Mouse (Mus musculus) lung, embryonic 14.5 days (tissue): ENCODE measurements at regions not wholly inside any gene's neighbourhood (a gene's known extent, or its start where the extent isn't known, plus 50 kb on each side); places are given as distances from the start of the nearest gene placed in this dataset.

Experiments
- ATAC-seq: fragments of 200-750 bp; cut with Nextera tagmentation; 2 replicates; pipeline ENCODE4 v1.8.0; 2017; ENCODE audit warnings: mild to moderate bottlenecking, moderate TSS enrichment, moderate library complexity; ENCODE audit not compliant: insufficient read depth
- DNase-seq: peaks from one replicate; pipeline ENCODE4 v3.0.0-alpha.2; 2015
- H3K27ac ChIP-seq: fragments of 300-500 bp; sonication (generic); 2 replicates; pipeline ENCODE4 v1.5.1; 2014; ENCODE audit warnings: low read depth, mild to moderate bottlenecking, moderate library complexity
- H3K27me3 ChIP-seq: fragments of 300-500 bp; sonication (generic); 2 replicates; pipeline ENCODE4 v1.6.1; 2014; ENCODE audit warnings: low read length, control low read depth; ENCODE audit not compliant: insufficient read depth
- H3K36me3 ChIP-seq: fragments of 300-500 bp; sonication (generic); 2 replicates; pipeline ENCODE4 v1.6.1; 2014; ENCODE audit warnings: control low read depth; ENCODE audit not compliant: insufficient read depth
- H3K4me1 ChIP-seq: fragments of 300-500 bp; sonication (generic); 2 replicates; pipeline ENCODE4 v1.6.1; 2014; ENCODE audit warnings: antibody characterized with exemption, control low read depth; ENCODE audit not compliant: insufficient read depth
- H3K4me2 ChIP-seq: fragments of 300-500 bp; sonication (generic); 2 replicates; pipeline ENCODE4 v1.6.1; 2014; ENCODE audit warnings: mild to moderate bottlenecking
- H3K4me3 ChIP-seq: fragments of 300-500 bp; sonication (generic); 2 replicates; pipeline ENCODE4 v1.5.1; 2014; ENCODE audit warnings: low read depth, low read length
- H3K9ac ChIP-seq: fragments of 300-500 bp; sonication (generic); 2 replicates; pipeline ENCODE4 v1.6.1; 2014
- H3K9me3 ChIP-seq: fragments of 300-500 bp; sonication (generic); 2 replicates; pipeline ENCODE4 v1.6.1; 2016; ENCODE audit warnings: low read depth, low read length, control low read depth
- CTCF ChIP-seq: IDR thresholded peaks from 2 replicates; pipeline ENCODE4 v1.5.1; 2016; ENCODE audit warnings: antibody characterized with exemption, low read depth
- WGBS: fragments of 180-500 bp; shearing (Covaris S2); extraction: QIAGEN DNeasy Blood & Tissue Kit; methylation state at CpG from one replicate; pipeline ENCODE4 v1.1.7; 2014; 5-methylcytosine and 5-hydroxymethylcytosine counted together

DNA sequence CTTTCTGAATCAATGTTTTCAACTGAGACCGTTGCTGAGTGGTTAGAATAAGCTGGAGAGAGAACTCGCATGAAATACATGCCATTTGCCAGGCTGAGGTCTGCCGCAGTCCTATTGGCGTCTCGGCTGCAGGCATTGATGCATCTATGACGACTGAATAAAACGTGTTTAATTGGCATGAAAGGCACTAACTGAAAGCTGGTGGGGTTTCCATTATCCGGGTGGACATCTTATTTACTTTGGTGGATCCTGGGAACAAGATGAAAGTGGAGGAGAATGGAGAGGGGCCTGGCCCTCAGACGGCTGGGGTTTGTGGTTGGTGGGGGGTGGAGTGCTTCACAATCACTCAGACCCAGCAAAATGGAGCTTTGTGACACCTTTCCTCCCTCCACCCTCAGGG, 81.2 kb downstream of the Gm12689 start:
- Histone ChIP-seq H3K4me2 (no peak overlapping the region), H3K4me1 (no peaks in the 10 kb centered on the region), H3K27me3 (no peaks in the 10 kb centered on the region), H3K9ac (no peak overlapping the region), H3K9me3 (no peaks in the 10 kb centered on the region), H3K36me3 (no peaks in the 10 kb centered on the region), H3K27ac (no peak overlapping the region), H3K4me3 (no peak overlapping the region)
- 36% methylated on average over 9 of the region's 9 CpGs for WGBS
- no peak for ATAC-seq
- DNase-seq = no peak
- TF ChIP-seq CTCF = no peak

- H3K4me2 ChIP-seq = no peak overlapping the region
- H3K9me3 ChIP-seq = no peaks in the 10 kb centered on the region
- H3K27me3 ChIP-seq = no peaks in the 10 kb centered on the region
- TF ChIP-seq CTCF = peak; percentile 26
- no peaks in the 10 kb centered on the region for H3K4me1 ChIP-seq
- H3K27ac ChIP-seq = no peak overlapping the region
- H3K36me3 ChIP-seq = no peaks in the 10 kb centered on the region
- no peak for ATAC-seq
- no peak overlapping the region for H3K9ac ChIP-seq
- DNase-seq = peak; percentile 10
- H3K4me3 ChIP-seq = no peak overlapping the region
- WGBS = 87% methylated on average over 4 of the region's 4 CpGs
Measured at GRCm38 (mm10) chr4:99379983-99380382, 84.3 kb downstream of the Gm12689 start.

DNA sequence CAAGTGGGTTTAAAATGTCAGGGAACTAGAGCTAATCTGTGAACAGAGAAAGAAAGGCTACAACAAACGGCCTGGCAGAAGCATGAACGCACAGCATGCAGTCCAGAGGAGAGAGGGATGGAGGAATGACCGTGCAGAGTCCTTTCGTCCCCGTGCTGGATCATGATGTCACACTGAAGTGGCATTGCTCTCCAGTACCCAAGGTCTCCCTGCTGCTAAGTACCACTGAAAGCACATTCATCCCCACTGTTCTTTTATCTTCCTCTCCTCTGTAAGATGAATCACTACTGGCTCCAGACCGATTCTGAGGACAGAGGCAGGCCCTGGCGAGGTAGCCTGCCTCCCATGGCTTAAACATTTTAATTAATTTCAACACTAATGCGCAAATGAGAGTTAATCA, 89.7 kb downstream of the Gm12689 start:
- no peak overlapping the region for H3K9ac ChIP-seq
- ATAC-seq (no peak), DNase-seq (no peak)
- no peak overlapping the region for H3K27ac ChIP-seq
- no peaks in the 10 kb centered on the region for H3K4me1 ChIP-seq
- H3K36me3 ChIP-seq = no peaks in the 10 kb centered on the region
- TF ChIP-seq CTCF = no peak
- H3K9me3 ChIP-seq = no peaks in the 10 kb centered on the region
- no peak overlapping the region for H3K4me3 ChIP-seq
- WGBS = 25% methylated on average over 8 of the region's 8 CpGs
- H3K27me3 ChIP-seq = no peaks in the 10 kb centered on the region
- no peak overlapping the region for H3K4me2 ChIP-seq

- Histone ChIP-seq H3K27me3 (no peaks in the 10 kb centered on the region), H3K9me3 (no peaks in the 10 kb centered on the region), H3K27ac (no peak overlapping the region), H3K4me1 (no peaks in the 10 kb centered on the region), H3K4me3 (no peak overlapping the region), H3K9ac (no peak overlapping the region), H3K4me2 (no peak overlapping the region), H3K36me3 (no peaks in the 10 kb centered on the region)
- 65% methylated on average over 1 of the region's 1 CpGs for WGBS
- DNase-seq (no peak), ATAC-seq (no peak)
- TF ChIP-seq CTCF = no peak
Measured at GRCm38 (mm10) chr4:99389428-99389827, 93.7 kb downstream of the Gm12689 start.

GRCm38 (mm10) chr4:99392986-99393385, 97.3 kb downstream of the Gm12689 start:
- Histone ChIP-seq H3K9ac (no peak overlapping the region), H3K4me2 (no peak overlapping the region), H3K9me3 (no peaks in the 10 kb centered on the region), H3K4me1 (no peaks in the 10 kb centered on the region), H3K27me3 (no peaks in the 10 kb centered on the region), H3K36me3 (no peaks in the 10 kb centered on the region), H3K27ac (no peak overlapping the region), H3K4me3 (no peak overlapping the region)
- no peak for ATAC-seq
- no peak for TF ChIP-seq CTCF
- DNase-seq = no peak
- WGBS = 83% methylated on average over 5 of the region's 5 CpGs

- 57% methylated on average over 3 of the region's 3 CpGs for WGBS
- DNase-seq = no peak
Measured at GRCm38 (mm10) chr4:99394244-99394643, 98.5 kb downstream of the Gm12689 start.

DNA sequence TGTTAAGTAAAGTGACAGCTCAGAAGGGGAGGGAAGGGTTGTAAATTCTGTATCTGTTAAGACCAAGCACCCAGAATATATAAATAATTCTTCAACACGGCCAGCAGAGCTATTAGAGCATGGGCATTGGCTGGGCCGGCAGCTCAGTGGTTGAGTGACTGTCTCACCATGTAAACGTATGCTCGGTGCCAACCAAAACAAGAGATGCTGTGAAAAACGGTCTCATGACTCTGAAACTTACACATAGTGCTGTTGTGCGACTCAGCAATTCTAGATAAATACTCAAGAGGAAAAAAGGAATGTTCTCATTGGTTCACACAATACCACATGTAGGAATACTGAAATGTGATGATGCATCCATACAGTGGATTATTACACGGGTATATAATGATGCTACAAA, 111.8 kb downstream of the Gm12689 start:
- no peak for TF ChIP-seq CTCF
- H3K9ac ChIP-seq = no peak overlapping the region
- no peak overlapping the region for H3K27ac ChIP-seq
- DNase-seq (no peak), ATAC-seq (no peak)
- no peaks in the 10 kb centered on the region for H3K36me3 ChIP-seq
- H3K4me1 ChIP-seq = no peaks in the 10 kb centered on the region
- 64% methylated on average over 7 of the region's 7 CpGs for WGBS
- H3K4me2 ChIP-seq = no peak overlapping the region
- no peaks in the 10 kb centered on the region for H3K9me3 ChIP-seq
- no peak overlapping the region for H3K4me3 ChIP-seq
- H3K27me3 ChIP-seq = no peaks in the 10 kb centered on the region

More at GRCm38 (mm10) chr4:99394244-99394643, 98.5 kb downstream of the Gm12689 start:
- no peak for TF ChIP-seq CTCF
- Histone ChIP-seq H3K36me3 (no peaks in the 10 kb centered on the region), H3K4me2 (no peak overlapping the region), H3K27ac (no peak overlapping the region), H3K9ac (no peak overlapping the region), H3K27me3 (no peaks in the 10 kb centered on the region), H3K4me3 (no peak overlapping the region), H3K9me3 (no peaks in the 10 kb centered on the region), H3K4me1 (no peaks in the 10 kb centered on the region)
- no peak for ATAC-seq

- no peaks in the 10 kb centered on the region for H3K4me1 ChIP-seq
- DNase-seq (no peak), ATAC-seq (no peak)
- no peaks in the 10 kb centered on the region for H3K36me3 ChIP-seq
- H3K4me2 ChIP-seq = no peak overlapping the region
- no peak for TF ChIP-seq CTCF
- H3K9ac ChIP-seq = no peak overlapping the region
- H3K27me3 ChIP-seq = no peaks in the 10 kb centered on the region
- no peak overlapping the region for H3K4me3 ChIP-seq
- 73% methylated on average over 1 of the region's 1 CpGs for WGBS
- no peaks in the 10 kb centered on the region for H3K9me3 ChIP-seq
- H3K27ac ChIP-seq = no peak overlapping the region
Measured at GRCm38 (mm10) chr4:99423449-99423848, 127.7 kb downstream of the Gm12689 start.
